Mouse (Mus musculus): ENCODE data around the gene Ip6k2. TPM values are rescaled to one million over a fixed set of nuclear protein-coding genes. Genes with fewer than 3 reads are reported as not detected.
A peak's percentile ranks its signal among the peaks of the same experiment; 100 is the strongest.

The Ip6k2 gene
- polyA plus RNA-seq, 1 experiment from 2014 or later, result 224 TPM

DNA sequence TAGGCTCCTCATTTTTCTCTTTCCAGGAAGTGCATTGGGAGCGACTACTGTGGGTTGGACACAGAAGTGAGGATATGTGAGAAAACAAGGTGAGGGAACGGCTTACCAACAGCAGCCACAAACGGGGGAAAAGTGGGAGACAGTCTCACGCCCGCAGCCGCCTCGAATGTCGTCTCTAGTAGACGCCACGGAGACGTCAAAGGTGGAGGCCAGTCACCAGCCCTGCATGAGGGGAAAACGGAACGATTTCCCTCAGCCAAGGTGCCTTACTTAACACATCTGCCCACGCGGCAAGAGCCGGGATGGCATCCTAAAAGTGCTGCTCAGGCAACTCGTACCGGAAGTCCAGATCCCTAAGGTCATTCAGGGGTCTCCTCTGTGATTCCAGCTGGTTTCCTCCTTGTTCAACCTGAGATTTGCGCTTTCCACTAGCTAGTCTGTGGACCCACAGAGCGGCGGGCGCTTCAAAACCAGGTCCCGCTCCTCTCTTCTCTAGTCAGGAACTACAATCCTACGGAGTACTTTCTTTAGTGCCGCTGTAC is 40.6 kb downstream of the Ip6k2 start:
- ATAC-seq, result no peak
- Histone ChIP-seq H3K9ac (replicated peaks; ENCODE audit: low read depth, low read length) (peak overlapping the region; percentile 59), H3K4me2 (ENCODE audit: low read length) (peak overlapping the region; percentile 95), H3K4me3 (replicated peaks; ENCODE audit: low read length) (peak overlapping the region; percentile 63), H3K27me3 (replicated peaks; ENCODE audit: control insufficient read depth, insufficient read depth, low read length) (peaks cover 17% of the 10 kb centered on the region), H3K27ac (ENCODE audit: low read length) (peak overlapping the region; percentile 81), H3K36me3 (ENCODE audit: control insufficient read depth, insufficient read depth) (peaks cover 13% of the 10 kb centered on the region), H3K9me3 (ENCODE audit: control insufficient read depth, low read length) (no peaks in the 10 kb centered on the region), H3K4me1 (replicated peaks; ENCODE audit: control insufficient read depth, insufficient read depth, low read length) (peaks cover 25% of the 10 kb centered on the region)
- 3% methylated on average over 25 of the region's 25 CpGs for WGBS

DNA sequence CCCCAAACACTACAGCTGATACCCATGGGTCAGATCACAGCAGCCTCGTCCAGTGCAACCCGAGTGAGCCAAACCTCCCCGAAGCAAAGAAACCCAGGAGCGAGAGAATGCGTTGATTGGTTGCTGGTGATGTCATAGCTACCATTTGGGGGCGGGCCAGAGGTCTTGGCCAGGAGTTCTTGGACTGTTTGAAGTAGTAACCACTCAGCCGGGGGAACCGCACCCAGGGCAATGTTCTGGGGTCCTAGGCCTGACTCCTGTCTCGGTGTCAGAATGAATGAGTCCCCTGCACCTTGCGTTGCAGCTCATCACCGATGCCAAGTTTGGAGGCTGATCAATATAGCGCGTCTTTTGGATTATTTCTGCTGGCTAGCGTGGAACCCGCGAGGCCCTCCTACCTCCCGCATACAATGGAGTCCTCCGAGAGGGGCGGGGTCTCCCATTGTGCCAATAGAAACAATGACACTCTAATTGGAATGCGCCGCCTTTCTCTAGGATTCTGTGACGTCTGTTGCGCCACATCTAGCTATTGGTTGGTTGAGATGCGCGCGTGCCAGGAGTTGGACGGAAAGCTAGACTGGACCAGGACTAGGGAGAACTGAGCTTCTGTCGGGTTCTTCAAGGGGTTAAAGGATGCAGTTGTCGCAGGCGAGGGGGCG is 41.3 kb downstream of the Ip6k2 start:
- H3K27me3 ChIP-seq (replicated peaks; ENCODE audit: control insufficient read depth, insufficient read depth, low read length), result peaks cover 22% of the 10 kb centered on the region
- H3K4me3 ChIP-seq (replicated peaks; ENCODE audit: low read length), result peak overlapping the region; percentile 63
- H3K9ac ChIP-seq (replicated peaks; ENCODE audit: low read depth, low read length), result peak overlapping the region; percentile 90
- peaks cover 32% of the 10 kb centered on the region for H3K4me1 ChIP-seq (replicated peaks; ENCODE audit: control insufficient read depth, insufficient read depth, low read length)
- H3K4me2 ChIP-seq (ENCODE audit: low read length), result peak overlapping the region; percentile 95
- WGBS, result under 1% methylated on average over 31 of the region's 31 CpGs
- no peaks in the 10 kb centered on the region for H3K9me3 ChIP-seq (ENCODE audit: control insufficient read depth, low read length)
- H3K27ac ChIP-seq (ENCODE audit: low read length), result peak overlapping the region; percentile 81
- peaks cover 19% of the 10 kb centered on the region for H3K36me3 ChIP-seq (ENCODE audit: control insufficient read depth, insufficient read depth)
- ATAC-seq, result peak; percentile 84

DNA sequence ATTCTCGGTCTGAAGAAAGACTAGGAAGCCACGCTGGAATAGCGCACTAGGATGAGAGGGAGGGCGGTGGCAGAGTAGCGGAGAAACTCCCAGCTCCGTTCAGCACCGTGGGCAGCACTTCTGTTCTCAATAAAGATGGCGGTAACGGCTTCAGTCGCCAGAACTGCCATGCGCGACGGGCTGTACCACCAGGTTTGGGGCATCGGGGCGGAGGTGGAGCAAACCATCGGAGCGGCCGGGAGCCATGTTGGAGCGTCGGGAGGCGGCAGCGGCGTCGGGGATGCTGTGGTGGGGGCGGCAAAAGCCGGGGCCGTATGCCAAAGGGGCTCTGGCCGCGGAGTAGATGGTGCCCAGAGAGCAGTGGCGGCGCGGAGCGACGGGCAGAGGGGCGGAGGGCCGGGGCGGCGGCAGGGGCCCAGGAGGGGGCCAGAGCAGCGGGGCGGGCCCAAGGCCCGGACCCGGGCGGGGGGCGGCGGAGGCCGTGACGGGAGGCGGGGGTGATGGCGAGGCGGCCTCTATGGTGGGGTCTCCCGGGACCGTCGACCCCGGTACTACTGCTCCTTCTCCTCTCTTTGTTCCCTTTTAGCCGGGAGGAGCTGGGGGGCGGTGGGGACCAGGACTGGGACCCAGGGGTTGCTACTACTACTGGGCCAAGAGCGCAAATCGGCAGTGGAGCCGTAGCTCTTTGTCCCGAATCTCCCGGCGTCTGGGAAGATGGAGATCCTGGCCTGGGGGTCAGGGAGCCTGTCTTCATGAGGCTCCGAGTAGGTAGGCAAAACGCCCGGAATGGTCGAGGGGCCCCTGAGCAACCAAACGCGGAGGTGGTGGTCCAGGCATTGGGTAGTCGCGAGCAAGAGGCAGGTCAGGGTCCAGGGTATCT is 42.5 kb downstream of the Ip6k2 start, which contains the start of gene Celsr3:
TSS of gene Celsr3 (plus strand) at position 501 of the 880 bp plus-strand sequence.
- Histone ChIP-seq H3K4me1 (replicated peaks; ENCODE audit: control insufficient read depth, insufficient read depth, low read length) (peaks cover 43% of the 10 kb centered on the region), H3K27me3 (replicated peaks; ENCODE audit: control insufficient read depth, insufficient read depth, low read length) (peaks cover 22% of the 10 kb centered on the region), H3K9ac (replicated peaks; ENCODE audit: low read depth, low read length) (peak within 1 kb of the TSS; percentile 90), H3K27ac (ENCODE audit: low read length) (peak within 1 kb of the TSS; percentile 81), H3K9me3 (ENCODE audit: control insufficient read depth, low read length) (no peaks in the 10 kb centered on the region), H3K4me3 (replicated peaks; ENCODE audit: low read length) (peak within 1 kb of the TSS; percentile 63), H3K4me2 (ENCODE audit: low read length) (peak within 1 kb of the TSS; percentile 95), H3K36me3 (ENCODE audit: control insufficient read depth, insufficient read depth) (peaks cover 21% of the 10 kb centered on the region)
- whole genome bisulfite sequencing, result 1% methylated on average over 66 of the region's 70 CpGs
- peak; percentile 81 for ATAC-seq

DNA sequence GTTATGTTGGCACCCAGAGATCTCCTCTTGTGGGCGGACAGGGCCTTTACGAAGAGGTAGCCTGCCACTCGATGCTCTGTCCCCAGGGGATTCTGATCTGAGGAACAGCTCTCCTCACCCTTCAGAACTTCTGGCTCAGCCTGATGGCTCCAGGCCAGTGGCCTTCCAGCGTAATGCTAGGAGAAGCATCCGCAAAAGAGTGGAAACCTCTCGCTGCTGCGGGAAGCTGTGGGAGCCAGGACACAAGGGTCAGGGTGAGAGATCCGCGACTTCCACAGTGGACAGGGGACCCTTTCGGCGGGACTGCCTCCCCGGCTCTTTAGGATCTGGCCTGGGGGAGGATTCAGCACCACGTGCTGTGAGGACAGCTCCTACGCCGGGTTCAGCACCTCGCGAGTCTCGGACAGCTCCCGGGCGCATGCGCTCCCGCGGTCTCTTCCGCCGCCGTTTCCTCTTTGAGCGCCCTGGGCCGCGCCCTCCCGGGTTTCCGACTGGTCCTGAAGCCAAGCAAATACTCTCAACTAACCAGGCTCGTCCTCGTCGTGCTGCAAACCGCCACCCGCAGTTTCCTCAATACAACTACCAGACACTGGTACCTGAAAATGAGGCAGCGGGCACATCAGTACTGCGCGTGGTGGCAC is 43.2 kb downstream of the Ip6k2 start:
- Histone ChIP-seq H3K9me3 (ENCODE audit: control insufficient read depth, low read length) (no peaks in the 10 kb centered on the region), H3K36me3 (ENCODE audit: control insufficient read depth, insufficient read depth) (peaks cover 21% of the 10 kb centered on the region), H3K27me3 (replicated peaks; ENCODE audit: control insufficient read depth, insufficient read depth, low read length) (peaks cover 22% of the 10 kb centered on the region), H3K9ac (replicated peaks; ENCODE audit: low read depth, low read length) (peak overlapping the region; percentile 90), H3K4me2 (ENCODE audit: low read length) (peak overlapping the region; percentile 95), H3K4me1 (replicated peaks; ENCODE audit: control insufficient read depth, insufficient read depth, low read length) (peaks cover 51% of the 10 kb centered on the region), H3K4me3 (replicated peaks; ENCODE audit: low read length) (peak overlapping the region; percentile 63), H3K27ac (ENCODE audit: low read length) (peak overlapping the region; percentile 71)
- under 1% methylated on average over 39 of the region's 39 CpGs for WGBS
- no peak for ATAC-seq

DNA sequence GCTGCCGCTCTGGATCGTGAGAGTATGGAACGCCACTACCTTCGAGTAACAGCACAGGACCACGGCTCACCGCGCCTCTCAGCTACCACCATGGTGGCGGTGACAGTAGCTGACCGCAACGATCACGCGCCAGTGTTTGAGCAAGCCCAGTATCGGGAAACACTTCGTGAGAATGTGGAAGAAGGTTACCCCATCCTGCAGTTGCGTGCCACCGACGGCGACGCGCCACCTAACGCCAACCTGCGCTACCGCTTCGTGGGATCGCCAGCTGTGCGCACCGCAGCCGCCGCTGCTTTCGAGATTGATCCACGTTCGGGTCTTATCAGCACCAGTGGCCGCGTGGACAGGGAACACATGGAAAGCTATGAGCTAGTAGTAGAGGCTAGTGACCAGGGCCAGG is 43.9 kb downstream of the Ip6k2 start:
- peaks cover 57% of the 10 kb centered on the region for H3K4me1 ChIP-seq (replicated peaks; ENCODE audit: control insufficient read depth, insufficient read depth, low read length)

DNA sequence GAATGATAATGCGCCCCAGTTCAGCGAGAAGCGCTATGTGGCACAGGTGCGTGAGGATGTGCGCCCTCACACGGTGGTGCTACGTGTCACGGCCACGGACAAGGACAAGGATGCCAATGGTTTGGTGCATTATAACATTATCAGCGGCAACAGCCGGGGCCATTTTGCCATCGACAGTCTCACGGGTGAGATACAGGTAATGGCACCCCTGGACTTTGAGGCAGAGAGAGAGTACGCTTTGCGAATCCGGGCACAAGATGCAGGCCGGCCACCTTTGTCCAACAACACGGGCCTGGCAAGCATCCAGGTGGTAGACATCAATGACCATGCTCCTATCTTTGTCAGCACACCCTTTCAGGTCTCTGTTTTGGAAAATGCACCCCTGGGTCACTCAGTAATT is 44.3 kb downstream of the Ip6k2 start:
- no peak overlapping the region for H3K27ac ChIP-seq (ENCODE audit: low read length)
- H3K4me2 ChIP-seq (ENCODE audit: low read length), result peak overlapping the region; percentile 95
- ATAC-seq, result no peak
- H3K9me3 ChIP-seq (ENCODE audit: control insufficient read depth, low read length), result no peaks in the 10 kb centered on the region
- H3K27me3 ChIP-seq (replicated peaks; ENCODE audit: control insufficient read depth, insufficient read depth, low read length), result peaks cover 22% of the 10 kb centered on the region
- H3K4me3 ChIP-seq (replicated peaks; ENCODE audit: low read length), result peak overlapping the region; percentile 63
- WGBS, result 62% methylated on average over 18 of the region's 18 CpGs
- peaks cover 62% of the 10 kb centered on the region for H3K4me1 ChIP-seq (replicated peaks; ENCODE audit: control insufficient read depth, insufficient read depth, low read length)
- H3K36me3 ChIP-seq (ENCODE audit: control insufficient read depth, insufficient read depth), result peaks cover 21% of the 10 kb centered on the region
- H3K9ac ChIP-seq (replicated peaks; ENCODE audit: low read depth, low read length), result peak overlapping the region; percentile 90; the same call in 1 of the 2 replicates

More for the DNA sequence above, 43.9 kb downstream of the Ip6k2 start:
- Histone ChIP-seq H3K27me3 (replicated peaks; ENCODE audit: control insufficient read depth, insufficient read depth, low read length) (peaks cover 22% of the 10 kb centered on the region), H3K9me3 (ENCODE audit: control insufficient read depth, low read length) (no peaks in the 10 kb centered on the region), H3K4me3 (replicated peaks; ENCODE audit: low read length) (peak overlapping the region; percentile 63), H3K4me2 (ENCODE audit: low read length) (peak overlapping the region; percentile 95), H3K36me3 (ENCODE audit: control insufficient read depth, insufficient read depth) (peaks cover 21% of the 10 kb centered on the region), H3K27ac (ENCODE audit: low read length) (no peak overlapping the region), H3K9ac (replicated peaks; ENCODE audit: low read depth, low read length) (peak overlapping the region; percentile 90)
- WGBS, result 10% methylated on average over 34 of the region's 34 CpGs
- no peak for ATAC-seq

DNA sequence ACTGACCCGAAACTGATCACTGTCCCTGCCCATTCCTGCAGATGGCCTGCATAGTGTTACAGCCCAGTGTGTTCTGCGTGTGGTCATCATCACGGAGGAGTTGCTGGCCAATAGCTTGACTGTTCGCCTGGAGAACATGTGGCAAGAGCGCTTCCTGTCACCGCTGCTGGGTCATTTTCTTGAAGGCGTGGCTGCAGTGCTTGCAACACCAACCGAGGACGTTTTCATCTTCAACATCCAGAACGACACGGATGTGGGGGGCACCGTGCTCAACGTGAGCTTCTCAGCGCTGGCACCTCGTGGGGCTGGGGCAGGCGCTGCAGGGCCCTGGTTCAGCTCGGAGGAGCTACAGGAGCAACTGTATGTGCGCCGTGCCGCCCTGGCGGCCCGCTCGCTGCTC is 48.0 kb downstream of the Ip6k2 start:
- Histone ChIP-seq H3K4me2 (ENCODE audit: low read length) (peak overlapping the region; percentile 64), H3K4me1 (replicated peaks; ENCODE audit: control insufficient read depth, insufficient read depth, low read length) (peaks cover 55% of the 10 kb centered on the region), H3K4me3 (replicated peaks; ENCODE audit: low read length) (peak overlapping the region; percentile 35), H3K9ac (replicated peaks; ENCODE audit: low read depth, low read length) (peak overlapping the region; percentile 41; the same call in 1 of the 2 replicates), H3K36me3 (ENCODE audit: control insufficient read depth, insufficient read depth) (peaks cover 49% of the 10 kb centered on the region), H3K27ac (ENCODE audit: low read length) (no peak overlapping the region), H3K27me3 (replicated peaks; ENCODE audit: control insufficient read depth, insufficient read depth, low read length) (peaks cover 12% of the 10 kb centered on the region; the same call in 1 of the 2 replicates), H3K9me3 (ENCODE audit: control insufficient read depth, low read length) (no peaks in the 10 kb centered on the region)
- 11% methylated on average over 23 of the region's 23 CpGs for WGBS
- 0 out of 2 replicates have a peak, but pooled peaks have one; percentile 24 for ATAC-seq

DNA sequence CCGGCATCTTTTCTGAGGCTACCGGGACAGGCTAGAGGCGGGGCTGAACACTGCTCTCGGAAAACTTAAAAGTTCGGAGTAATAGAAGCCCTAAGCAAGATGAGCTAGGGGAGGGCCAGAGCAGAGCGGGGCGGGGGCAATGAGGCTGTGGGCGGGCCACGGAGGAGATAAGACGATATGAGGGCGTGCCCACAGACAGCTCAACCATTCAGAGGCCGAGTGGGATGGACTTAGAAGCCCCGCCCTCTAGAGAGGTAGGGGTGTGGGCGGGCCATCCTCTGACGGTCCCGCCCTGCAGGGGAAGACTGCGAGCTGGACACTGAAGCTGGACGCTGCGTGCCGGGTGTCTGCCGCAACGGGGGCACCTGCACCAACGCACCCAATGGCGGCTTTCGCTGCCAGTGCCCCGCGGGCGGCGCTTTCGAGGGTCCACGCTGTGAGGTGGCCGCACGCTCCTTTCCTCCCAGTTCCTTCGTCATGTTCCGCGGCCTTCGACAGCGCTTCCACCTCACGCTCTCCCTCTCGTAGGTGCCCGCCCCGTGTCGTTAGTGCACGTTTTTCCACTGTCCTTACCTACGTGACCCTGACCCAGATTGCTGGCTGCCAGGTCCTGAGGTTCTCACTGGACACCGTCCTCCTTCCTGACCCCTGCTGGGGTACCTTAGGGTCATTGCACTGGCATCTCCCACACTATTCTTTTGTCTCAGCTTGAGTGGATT is 49.0 kb downstream of the Ip6k2 start:
- H3K27me3 ChIP-seq (replicated peaks; ENCODE audit: control insufficient read depth, insufficient read depth, low read length), result peaks cover 12% of the 10 kb centered on the region; the same call in 1 of the 2 replicates
- WGBS, result 7% methylated on average over 42 of the region's 46 CpGs
- peak overlapping the region; percentile 10 for H3K9ac ChIP-seq (replicated peaks; ENCODE audit: low read depth, low read length)
- no peak overlapping the region for H3K27ac ChIP-seq (ENCODE audit: low read length)
- H3K4me2 ChIP-seq (ENCODE audit: low read length), result peak overlapping the region; percentile 64
- peak; percentile 95 for ATAC-seq
- H3K36me3 ChIP-seq (ENCODE audit: control insufficient read depth, insufficient read depth), result peaks cover 49% of the 10 kb centered on the region
- H3K4me1 ChIP-seq (replicated peaks; ENCODE audit: control insufficient read depth, insufficient read depth, low read length), result peaks cover 46% of the 10 kb centered on the region
- H3K9me3 ChIP-seq (ENCODE audit: control insufficient read depth, low read length), result no peaks in the 10 kb centered on the region
- peak overlapping the region; percentile 35 for H3K4me3 ChIP-seq (replicated peaks; ENCODE audit: low read length)

Data from forebrain, embryonic 16.5 days (tissue).